Mouse (Mus musculus) heart, adult 11 months (tissue): ENCODE measurements at regions not wholly inside any gene's neighbourhood (a gene's known extent, or its start where the extent isn't known, plus 50 kb on each side); places are given as distances from the start of the nearest gene placed in this dataset.

ENCODE experiments used
- DNase-seq: peaks from one replicate; pipeline ENCODE4 v3.0.0; 2022

DNA sequence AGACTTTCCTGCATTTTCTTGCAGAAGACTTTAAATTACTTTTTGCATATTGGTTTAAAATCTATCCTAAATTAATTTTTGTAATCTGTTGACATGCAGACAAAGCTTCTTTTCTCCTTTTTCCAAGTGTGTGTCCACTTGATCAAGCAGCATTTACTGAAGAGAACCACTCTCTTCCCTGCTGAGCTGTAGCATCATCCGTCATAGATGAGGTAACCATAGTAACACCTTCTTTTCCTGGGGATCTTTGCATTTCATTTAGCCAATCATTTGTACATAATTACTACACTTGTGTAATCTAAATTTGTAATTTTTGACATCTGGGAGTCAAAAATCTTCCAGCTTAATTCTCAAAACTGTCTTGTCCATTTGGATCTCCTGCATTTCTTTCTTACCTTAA lies 53.2 kb upstream of the Dnajc1 start:
- DNase-seq, result no peak
